Mouse (Mus musculus): Measurements from ENCODE around the gene Clasp1.

Clasp1 gene

DNA sequence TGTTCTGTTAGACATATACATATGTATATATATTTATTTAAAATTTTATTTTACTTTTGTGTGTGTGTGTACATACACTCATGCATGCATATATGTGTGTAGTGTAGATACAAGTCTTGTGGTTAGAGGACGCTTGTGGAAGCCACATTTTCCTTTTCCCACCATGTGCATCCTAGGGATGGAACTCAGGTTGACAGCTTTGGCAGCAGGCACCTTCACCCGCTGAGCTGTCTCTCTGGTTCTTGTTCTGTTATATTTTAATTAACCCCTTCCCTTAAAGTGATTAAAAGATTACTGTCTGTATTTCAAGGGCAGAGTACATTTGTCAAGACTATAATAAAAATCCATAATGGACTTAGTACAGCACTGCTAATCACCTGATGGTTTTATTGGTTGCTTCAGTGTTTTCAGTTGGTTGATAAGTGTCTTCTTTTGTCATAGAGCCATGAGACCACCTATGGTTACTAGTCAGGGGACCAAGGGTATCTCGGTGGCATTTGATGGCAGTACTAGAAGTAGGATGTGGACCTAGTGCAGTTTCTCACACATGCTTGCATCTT, 62.1 kb downstream of the Clasp1 start:
- DNase-seq (ENCODE audit: low spot score): no peak

DNA sequence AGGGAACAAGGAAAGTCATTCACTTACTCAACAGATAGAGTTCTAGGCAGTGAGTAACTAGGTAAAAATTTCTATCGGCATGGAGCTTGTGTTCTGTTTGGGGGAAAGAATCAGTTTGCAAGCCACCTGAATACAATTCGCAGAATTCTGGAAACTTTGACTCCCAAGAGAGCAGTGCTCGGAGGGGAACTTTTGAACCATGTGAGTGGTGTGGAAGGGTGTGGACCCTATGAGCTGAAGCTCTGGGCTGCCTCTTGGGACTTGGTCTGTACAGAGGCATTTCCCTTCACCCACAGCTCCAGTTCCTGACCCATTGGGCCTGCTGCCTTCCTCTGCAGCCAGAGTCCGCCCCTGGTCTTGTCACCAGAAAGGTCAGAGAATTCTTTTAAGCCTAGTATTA, 64.7 kb downstream of the Clasp1 start:
- DNase-seq (ENCODE audit: low spot score): no peak

DNA sequence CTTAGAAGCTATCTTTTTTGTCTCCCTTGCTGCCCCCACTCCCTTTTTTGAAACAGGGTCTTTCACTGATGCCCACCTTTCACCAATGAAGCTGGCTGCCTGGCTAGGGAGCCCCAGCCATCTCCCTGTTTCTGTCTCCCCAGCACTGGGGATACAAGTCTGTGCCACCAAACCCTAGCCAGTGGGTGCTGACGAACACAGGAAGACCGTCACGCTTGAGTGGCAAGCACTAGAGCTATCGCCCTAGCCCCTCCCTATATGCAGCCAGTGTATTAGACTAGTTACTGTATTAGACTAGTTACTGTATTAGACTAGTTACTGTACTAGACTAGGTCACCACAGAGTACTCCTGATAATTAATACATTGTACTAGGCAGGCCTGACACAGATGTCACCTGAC, 66.0 kb downstream of the Clasp1 start:
- DNase-seq (ENCODE audit: low spot score): no peak

DNA sequence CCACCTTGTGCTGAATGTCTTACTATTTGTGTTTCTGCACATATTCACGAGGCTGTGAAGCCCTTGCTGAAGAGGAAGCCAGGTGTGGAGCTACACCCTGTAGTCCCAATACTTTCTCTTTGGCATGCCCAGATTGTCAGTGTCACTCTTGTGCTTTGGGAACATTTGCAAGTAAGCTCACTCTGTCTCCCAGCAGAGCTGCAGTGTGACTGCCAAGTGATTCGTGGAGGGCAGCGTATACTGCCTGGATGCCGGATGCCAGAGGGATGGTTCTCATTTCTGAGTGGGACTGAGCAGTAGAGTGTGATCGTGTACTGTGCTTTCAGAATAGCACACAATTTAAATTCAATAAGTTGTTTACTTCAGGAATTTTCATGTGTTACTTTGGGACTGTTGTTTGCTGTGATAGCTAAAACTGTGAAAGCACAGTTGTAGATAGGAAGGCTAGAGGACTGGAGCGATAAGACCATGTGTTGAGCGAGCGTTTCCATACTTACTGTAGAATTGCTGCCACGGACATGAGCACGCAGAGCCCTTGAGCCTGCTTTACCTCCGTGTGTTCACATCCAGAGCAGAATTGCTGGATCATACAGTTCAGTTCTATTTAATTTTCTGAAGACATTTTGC, 68.5 kb downstream of the Clasp1 start:
- no peak for DNase-seq (ENCODE audit: low spot score)

DNA sequence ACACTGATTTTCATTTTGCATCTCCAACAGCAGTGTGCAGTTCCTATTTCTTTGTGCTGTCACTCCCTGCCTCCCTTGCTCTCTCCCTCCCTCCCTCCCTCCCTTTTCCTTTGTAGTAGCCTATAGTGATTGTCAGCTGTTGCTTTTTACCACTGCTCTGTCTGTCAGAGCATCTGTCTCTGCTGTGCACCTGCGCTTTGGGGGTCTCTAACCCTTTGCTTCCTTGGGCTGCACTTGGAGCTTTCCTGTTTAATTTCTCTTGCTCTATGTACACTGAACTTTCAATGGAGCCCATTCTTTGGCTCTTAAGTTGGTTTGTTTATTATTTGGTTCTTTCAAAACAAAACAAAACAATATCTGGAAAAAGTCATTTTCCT, 69.0 kb downstream of the Clasp1 start:
- DNase-seq (ENCODE audit: low spot score): no peak

DNA sequence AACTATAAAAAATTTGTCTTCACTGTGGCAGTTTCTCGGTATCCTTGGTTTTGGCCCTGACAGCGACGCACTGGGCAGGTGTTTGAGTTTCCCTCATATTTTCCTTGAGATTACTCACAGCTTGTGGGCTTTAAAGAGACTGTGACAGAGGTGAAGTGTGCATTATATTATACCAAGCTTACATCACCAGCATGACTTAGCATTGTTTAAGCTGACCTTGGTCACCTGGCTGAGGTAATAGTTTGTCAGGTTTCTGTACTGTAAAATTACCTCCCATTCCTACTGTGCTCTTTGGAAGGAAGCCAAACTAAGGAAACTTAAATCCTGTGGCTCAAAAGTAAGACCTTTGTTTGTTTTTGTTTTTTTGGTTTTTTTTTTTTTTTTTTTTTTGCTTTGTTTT, 69.4 kb downstream of the Clasp1 start:
- DNase-seq (ENCODE audit: low spot score): no peak

DNA sequence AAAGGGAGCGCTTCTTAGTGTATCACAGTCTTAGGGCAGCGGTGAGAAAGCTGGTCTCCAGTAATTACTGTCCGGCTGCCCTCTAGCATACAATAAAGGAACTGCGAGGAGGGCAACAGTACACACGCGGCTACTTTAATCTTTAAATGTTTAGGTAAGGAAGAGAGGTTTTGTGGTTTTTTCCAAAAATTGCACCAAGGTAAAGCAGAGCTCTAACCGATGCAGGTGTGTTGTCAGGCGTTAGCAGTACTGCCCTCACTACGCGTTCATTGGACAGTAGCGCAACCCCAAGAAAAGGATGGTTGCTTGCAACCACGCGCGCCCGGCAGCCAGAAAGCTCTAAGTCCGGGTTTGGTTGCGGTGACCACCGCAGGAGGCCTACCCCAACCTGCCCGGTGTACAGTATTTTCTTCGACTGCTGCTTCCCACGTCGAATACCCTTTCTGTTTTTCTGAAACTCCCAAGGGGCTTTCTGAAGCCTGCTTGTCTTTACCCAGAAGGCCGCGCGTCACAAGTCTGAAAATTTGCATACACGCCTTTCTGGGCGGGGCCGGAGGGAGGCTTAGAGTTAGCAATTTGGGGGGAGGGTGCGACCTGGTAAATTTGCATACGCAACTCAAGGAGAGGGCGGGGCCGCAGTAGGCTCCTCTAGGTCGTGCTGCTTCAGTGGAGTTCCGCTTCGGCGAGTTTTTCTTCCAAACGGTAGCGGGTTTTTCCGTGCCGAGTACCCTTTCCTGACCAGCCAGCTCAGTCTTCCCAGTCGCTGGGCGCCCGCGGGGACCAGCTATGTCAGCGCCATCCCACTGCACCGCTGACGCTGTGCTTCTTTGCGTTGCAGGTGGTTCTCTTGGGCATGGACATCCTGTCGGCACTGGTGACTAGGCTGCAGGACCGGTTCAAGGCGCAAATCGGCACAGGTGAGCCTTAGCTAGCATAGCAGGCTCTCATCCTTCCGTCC, 70.4 kb downstream of the Clasp1 start:
- peak; percentile 55 for DNase-seq (ENCODE audit: low spot score)

DNA sequence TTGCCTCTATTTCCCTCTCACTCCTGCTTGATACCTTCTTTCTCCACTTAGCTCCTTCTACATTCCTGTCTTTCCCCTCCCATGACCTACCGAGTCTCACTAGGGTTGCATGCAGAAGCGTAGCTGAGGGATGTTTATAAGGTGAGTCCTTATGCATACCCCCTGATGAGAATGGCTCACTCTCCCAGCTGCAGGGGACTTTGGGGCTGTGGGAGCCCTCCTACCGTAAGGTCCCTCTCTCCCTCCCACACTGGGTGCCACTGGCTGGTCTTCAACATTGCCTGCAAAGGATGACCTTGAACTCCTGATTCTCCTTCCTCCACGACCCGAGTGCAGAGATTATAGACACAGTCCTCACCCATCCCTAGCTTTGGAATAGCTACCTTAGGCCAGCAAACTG, 71.9 kb downstream of the Clasp1 start:
- DNase-seq (ENCODE audit: low spot score): no peak

DNA sequence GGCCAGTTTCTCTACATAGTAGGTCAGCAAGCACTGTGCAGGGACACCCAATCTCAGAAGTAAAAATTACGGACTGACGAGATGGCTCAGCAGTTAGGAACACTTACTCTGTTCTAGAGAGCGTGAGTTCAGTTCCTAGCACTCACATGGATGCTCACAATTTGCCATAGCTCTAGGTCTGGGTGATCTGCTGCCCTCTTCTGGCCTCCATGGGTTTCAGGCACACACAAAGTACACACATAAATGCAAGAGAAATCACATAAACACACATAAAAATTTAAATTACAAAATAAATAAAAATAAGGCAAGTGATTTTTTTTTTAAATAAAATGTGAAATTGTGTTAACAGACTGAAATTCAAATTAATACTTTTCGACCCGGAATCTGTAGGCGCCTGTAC, 77.2 kb downstream of the Clasp1 start:
- no peak for DNase-seq (ENCODE audit: low spot score)

DNA sequence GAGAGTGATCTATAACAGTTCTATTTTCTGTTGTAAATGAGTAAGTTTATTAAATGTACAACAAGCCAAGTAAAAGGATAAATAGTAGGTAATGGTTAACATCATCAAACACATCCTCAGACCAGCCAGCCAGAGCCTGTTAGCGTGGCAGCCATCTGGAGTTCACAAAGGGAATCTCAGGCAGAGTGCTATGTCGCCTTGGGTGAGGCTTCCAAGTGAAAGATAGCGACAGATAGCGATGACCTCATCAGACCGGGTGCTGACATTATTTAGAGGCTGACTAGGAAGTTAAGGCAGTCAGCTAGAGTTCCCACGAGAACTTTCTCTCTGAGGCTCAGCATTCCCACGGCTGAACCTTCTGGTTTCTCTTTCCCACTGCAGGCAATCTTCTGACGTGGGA, 83.5 kb downstream of the Clasp1 start:
- no peak for DNase-seq (ENCODE audit: low spot score)

DNA sequence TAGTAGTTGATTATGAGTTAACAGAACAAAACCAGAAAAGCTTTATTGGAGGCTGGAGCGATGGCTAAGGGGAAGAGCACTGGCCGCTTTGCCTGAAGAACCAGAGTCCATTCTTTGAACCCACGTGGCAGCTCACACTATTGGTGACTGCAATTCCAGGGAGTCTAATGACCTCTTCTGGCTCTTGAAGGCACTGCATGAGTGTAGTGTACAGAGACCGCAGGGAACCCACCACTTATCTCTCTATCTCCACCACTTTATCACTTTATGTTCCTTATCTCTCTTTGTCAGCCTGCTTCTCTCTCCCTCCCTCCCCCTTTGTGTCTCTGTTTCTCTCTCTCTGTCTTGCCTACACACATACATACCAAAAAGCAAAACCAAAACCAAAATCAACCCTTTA, 88.1 kb downstream of the Clasp1 start:
- no peak for DNase-seq (ENCODE audit: low spot score)

DNA sequence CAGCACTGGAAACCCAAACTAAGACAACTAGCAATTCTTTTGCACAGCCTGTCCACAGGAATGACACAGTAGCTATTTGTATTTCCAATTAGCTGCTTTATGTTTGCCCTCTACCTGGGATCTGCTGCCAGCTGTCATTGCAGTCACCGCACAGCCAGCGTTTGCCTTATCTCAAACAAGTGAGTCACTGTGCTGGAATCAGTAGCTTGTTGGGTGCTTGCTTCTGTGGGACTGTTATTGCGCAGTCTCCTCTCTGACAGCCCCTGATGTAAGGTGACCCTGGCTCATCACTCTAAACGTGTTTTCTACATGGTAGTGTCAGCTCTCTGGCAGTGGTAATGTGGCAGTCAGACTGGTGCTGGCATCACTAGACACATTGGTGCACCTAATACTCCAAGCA, 90.4 kb downstream of the Clasp1 start:
- no peak for DNase-seq (ENCODE audit: low spot score)

DNA sequence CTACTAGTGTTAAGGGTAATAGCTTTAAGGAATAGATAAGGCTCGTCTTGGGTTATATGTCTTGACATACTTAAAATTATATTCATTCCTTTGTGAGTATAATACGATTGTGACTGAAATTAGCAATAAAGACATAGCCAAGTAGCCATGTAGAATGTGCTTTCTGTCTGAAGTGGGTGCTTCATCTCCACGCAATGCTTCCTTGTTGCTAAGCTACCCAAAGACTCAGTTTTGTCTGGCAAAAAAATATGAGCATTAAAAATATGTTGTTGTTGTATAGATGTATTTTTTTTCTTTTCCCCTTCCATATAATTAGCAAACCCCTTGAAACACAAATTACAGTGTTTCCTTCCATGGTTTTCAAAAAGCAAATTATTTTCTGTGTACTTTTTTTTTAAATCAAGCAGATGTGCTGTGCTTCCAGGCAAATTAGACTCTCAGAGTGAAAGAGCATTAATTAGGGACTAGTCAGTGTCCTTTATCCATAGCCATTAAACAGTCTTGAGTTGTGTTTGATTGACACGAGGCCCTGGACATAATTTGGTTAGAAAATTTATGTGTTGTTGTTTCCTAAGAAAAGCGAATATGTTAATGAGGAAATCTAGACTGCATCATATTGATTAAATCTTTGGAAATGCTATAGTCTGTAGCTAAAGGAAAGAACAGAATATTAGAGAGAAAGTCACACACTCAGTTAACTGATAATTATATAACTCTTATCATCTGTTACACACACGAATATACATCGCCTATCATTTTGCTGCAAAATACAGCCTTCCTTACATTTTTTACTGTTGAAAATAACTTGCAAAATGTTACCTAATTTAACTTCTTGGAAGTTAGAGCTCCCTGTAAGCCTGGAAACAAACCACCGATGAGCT, 91.9 kb downstream of the Clasp1 start:
- DNase-seq (ENCODE audit: low spot score): no peak

DNA sequence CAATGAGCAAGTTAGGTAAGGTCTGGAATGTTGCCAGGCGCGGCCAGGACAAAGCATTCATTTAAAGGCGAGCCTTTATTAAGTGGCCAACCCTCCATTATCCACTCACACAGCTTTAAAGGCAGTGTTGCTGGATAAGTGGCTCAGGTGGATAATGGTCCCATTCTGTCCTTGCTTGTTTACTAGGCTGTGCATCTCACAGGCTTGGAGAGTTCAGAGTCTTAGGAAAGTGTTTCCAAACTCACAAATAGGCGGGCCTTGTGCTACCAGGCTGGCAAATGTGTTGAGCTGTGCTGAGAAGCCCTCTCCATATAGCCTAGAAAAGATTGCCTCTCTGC, 92.5 kb downstream of the Clasp1 start:
- no peak for DNase-seq (ENCODE audit: low spot score)

DNA sequence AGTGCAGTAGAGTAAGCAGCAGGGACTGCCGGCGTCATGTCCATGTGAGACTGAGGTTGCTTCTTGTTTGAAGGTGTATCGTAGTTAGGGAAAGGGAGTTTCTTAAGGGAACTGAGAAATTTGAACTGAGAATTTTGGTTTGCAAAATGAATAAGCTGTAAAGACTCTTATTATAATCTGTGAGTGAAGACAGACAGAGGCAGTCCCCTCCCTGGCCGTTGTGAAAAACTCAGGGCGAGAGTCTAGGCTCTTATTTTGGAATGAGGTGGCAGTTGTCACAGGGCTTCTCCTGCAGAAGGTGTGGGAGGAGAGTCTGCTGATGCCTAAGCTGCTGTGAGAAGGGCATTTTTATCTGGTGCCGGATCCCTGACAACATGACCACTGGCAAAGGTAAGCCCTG, 92.8 kb downstream of the Clasp1 start:
- DNase-seq (ENCODE audit: low spot score): no peak

DNA sequence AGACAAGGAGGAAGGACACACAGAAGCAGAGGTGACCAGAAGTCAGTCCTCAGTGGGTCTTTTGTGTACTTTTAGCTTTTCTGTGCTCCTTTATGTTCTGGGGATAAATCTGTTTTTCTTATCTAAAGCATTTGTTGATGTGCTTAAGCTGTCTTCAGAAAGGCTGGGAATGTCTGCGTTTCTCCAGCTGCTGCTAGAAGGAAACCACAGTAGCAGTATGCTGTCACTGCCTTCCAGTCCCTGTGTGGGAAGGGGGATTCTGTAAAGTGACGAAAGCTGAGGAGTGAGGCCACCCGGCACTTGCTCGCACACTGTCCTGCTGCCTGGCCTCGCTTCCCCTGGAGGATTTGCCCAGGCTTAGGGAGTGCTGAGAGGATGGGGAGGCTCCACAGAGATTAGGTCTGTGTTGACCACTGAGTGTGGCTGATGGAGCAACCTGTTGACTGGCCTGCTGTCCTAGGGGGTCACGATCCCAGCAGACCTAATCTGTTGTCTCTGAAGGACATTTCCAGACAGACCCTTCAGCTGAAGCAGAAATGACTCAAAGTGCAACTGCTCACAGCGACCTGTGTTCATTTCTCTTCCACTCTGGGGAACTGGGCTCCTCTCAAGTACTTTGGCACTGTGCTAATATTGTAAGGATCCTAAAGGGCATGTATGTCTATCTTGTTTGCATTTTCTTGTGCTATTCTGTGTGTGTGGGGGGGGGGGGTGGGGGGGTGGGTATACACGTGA, 93.6 kb downstream of the Clasp1 start:
- no peak for DNase-seq (ENCODE audit: low spot score)

DNA sequence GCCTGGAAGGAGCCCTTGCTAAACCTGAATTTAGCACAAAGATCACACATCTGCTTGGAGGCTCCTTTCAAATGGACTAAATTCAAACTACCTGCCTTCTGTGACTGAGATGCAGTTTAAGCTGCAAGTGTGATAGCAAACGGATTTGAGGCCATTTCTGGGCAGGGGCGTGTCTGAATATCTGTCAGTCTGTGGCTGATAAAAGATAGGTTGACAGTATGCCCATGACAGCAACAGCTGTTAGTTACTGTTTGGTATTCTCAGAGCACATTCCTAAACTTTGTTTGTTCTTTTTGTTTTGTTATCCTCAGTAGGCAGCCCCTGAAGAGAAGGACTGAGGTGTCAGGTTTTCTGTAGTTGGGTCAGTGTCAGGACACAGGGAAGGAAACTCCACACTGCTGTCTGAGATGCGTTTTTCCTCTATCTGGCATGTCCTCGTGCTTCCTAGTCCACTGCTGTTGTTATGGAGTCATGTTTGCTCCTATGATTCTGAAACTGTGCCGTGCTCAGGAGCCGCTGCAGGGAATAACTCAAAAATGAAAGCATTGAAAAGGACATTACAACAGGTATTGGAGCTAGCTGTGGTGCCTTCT, 94.7 kb downstream of the Clasp1 start:
- no peak for DNase-seq (ENCODE audit: low spot score)

DNA sequence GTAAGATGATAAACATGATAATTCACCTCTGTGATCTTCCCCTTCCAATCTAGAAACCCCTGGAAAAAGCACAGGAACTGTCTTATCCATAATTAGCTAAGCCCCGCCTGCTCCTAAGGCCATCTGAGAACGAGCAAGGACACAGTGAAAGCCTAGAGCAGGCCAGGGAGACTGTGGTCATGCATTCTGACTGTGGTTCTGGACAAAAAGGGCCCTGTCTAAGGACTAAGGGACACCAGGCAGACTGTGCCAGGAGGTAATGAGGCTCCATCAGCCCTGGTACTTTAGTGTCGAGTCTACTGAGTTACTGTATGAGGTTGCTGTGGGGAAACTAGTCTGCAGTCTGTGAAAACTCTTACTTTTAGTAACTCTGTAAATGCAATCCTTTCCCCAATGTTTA, 96.7 kb downstream of the Clasp1 start:
- no peak for DNase-seq (ENCODE audit: low spot score)

DNA sequence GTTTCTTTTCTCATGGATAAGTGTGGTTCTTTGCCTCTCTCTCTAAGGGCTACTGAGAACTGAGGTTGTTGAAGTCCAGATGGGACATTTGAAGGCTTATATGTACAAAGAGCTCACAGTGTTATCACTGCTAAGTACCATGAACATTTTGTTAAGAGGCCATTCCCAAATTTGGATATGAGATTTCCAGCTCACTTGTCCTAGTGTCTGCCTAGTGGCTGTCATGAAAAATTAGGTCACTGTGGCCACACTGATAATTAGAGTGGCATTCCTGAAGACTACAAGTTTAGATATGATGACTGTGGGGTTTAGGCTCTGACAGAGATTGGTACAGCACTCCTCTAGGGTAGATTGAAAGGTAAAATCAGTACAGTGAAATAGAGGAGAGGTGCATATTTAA, 97.2 kb downstream of the Clasp1 start:
- DNase-seq (ENCODE audit: low spot score): no peak

DNA sequence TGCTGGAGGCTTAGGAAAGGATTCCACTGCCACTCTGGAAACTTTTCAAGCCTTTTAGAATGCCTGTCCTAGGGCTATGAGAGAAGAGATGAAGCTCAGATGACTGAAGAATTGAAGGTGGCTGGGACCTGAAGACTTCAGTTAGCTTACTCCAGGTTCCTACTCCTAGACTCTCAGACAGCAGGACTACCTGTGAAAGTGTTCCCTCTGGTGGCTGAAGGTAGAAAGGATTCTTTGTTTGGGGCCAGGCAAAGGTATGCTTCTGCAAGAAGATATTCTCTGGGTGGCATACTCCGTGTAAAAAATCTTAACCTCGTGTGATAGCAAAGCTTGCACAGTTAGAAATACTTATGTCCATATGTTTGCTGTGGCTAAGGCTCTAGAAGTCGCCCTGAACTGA, 104.0 kb downstream of the Clasp1 start:
- DNase-seq (ENCODE audit: low spot score): no peak

DNA sequence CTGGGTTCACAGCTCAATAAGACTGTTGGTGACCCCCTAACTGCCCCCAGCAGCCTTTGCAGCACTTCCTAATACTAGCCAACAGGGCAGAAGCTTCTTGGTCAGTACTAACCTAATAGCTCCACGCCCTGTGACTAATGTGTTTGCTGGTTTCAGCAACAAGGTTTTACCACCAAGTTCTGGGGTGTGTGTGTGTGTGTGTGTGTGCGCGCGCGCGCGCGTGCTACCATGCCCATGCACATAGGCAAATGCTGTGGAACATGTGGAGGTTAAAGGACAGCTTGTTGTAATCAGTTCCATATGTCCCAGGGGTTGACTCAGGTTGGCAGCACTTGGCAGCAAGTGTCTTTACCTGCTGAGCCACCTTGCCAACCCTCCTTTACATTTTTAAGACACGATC, 105.7 kb downstream of the Clasp1 start:
- no peak for DNase-seq (ENCODE audit: low spot score)

Data from urinary bladder, postnatal 10 days (tissue).